Comparison of ENCODE assay signal across 8 mouse cellular contexts in the genomic region with DNA sequence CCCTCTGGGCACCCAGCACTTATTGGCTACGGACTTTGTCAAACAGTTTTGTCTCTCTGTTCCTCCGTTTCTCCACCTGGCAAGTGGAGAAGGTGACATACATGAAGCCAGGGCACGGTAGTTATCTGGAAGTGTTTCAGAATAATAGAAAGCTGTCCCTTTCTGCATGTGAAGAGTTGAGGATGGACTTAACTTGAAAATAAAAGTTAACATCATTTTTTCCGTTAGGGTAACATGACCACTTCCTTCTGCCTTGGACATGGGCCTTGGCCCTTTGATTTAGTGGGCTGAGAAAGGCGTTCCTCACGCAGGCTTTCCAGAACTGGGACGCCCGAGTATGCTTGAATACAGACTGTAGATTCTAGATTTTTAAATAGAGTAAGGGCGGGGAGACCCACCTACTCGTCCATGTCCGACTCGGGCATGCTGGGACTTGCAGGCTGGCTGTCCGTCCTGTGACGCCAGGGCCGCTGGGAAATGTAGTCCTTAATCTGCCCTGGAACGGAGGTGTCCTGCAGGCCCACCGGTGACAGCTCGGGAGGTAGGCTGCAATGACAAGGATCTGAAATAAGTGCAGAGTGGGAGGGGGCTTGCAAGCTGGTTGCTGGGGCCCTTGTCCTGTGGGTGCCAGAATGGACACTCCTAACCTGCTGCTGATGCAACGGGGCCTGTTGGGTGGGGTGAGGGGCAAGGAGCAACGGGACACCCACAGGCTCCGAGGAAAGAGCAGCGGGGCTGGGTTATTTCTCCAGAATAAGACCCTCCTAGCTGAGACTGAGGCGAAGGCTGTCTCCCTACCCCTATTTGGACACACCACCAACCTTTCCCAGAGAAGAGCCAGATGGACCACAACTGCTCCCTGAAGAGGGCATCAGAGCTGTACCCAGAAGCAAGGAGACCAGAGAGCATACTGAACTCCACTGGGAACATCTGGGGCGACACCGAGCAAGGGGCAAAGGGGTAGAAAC. TPM values are rescaled to one million over a fixed set of nuclear protein-coding genes. Genes with fewer than 3 reads are reported as not detected.
DNase-seq lines count a peak whose midpoint lies in the region; TF ChIP-seq lines count a peak whose summit lies in the region.

A gene (plus strand): TSS at position 475 of the 968 bp plus-strand sequence.

- peaks cover 11% of the 10 kb centered on the region; the same call in 1 of the 2 replicates for H3K36me3 ChIP-seq in macrophage (ENCODE audit: inconsistent target)

- peak; percentile 83 to 95 for DNase-seq in adrenal gland, adult (ENCODE audit: inconsistent age in 2 of 2, low spot score in 1 of 2)
- DNase-seq in embryo, embryonic 10 days (ENCODE audit: low spot score): peak; percentile 92
- DNase-seq in gastrocnemius, postnatal 10 days: peak; percentile 71
- peak; percentile 20 for DNase-seq in hindlimb bud, embryonic 11.5 days (ENCODE audit: extremely low spot score, low read depth, low spot score)
- DNase-seq in left cerebral cortex, adult 2 months (ENCODE audit: extremely low spot score in 1 of 2, low spot score in 2 of 2): peak; percentile 83 to 84
- peak; percentile 90 for DNase-seq in right cerebral cortex, adult 18-20 months
- peak; percentile 82 for DNase-seq in urinary bladder, postnatal 14 days (ENCODE audit: low spot score)

- intact Hi-C loops in left cerebral cortex, adult 2 months (cut with DNase I): no loop called here

- peaks cover 10% of the 10 kb centered on the region; the same call in 1 of the 2 replicates for H3K79me2 ChIP-seq in macrophage (ENCODE audit: inconsistent target)

- TF ChIP-seq CTCF in left cerebral cortex, adult 2 months (IDR thresholded peaks at IDR 0.05): no peak

- peak within 1 kb of the TSS; percentile 87 for H3K4me3 ChIP-seq in left cerebral cortex, adult 2 months
- peak within 1 kb of the TSS; percentile 88 for H3K4me3 ChIP-seq in macrophage (ENCODE audit: inconsistent target)

- peak within 1 kb of the TSS; percentile 91 for H3K27ac ChIP-seq in left cerebral cortex, adult 2 months
- H3K27ac ChIP-seq in macrophage: peak within 1 kb of the TSS; percentile 80

- WGBS in macrophage (ENCODE audit: missing documents): 6% methylated on average over 24 of the region's 25 CpGs

RNA-seq across cellular contexts. Expression of the gene that starts here (rescaled TPM):
- total RNA-seq in gastrocnemius, postnatal 10 days (2021): 10 to 100 TPM in 1 of 2 experiments, 1 to 10 TPM in 1; 9.0 to 14.5 TPM
- total RNA-seq in left cerebral cortex, adult 2 months (2021): 10 to 100 TPM; 46.5 to 48.7 TPM
- total RNA-seq in macrophage (2018; cell fraction: chromatin; rRNA removed): 100 to 1,000 TPM in 8 of 26 experiments, 10 to 100 TPM in 18; 21.2 to 240 (median 86.4) TPM
- 10 to 100 TPM; 14.1 to 43.3 (median 24.3) TPM for total RNA-seq in macrophage (2018; cell fraction: cytosol; rRNA removed)
- 100 to 1,000 TPM in 3 of 26 experiments, 10 to 100 TPM in 23; 23.7 to 144 (median 56.6) TPM for total RNA-seq in macrophage (2018; cell fraction: nucleus; rRNA removed)
- 20.2 to 23.6 TPM (median 22.9 TPM) in 3 replicates for polyA plus RNA-seq in macrophage (2018)

Comparison
In these comparisons a context has a peak if more than half of its experiments do, and no peak if none do; other contexts are left out.
1. Peak in every context shown above with its lines: DNase-seq, H3K4me3 ChIP-seq and H3K27ac ChIP-seq.
2. DNase-seq: peak in every context shown above with its lines; median percentile 92 in embryo, embryonic 10 days; 90 in right cerebral cortex, adult 18-20 months; 89 in adrenal gland, adult; 84 in left cerebral cortex, adult 2 months; 82 in urinary bladder, postnatal 14 days; 71 in gastrocnemius, postnatal 10 days; 20 in hindlimb bud, embryonic 11.5 days.